Mouse (Mus musculus) liver, embryonic 12.5 days (tissue): Measurements from ENCODE around the gene Kat2a. TPM values are rescaled to one million over a fixed set of nuclear protein-coding genes. Genes with fewer than 3 reads are reported as not detected.

Experiments used
- ATAC-seq: fragments of 200-750 bp; cut with Nextera tagmentation; 2 replicates; pipeline ENCODE4 v1.8.0; 2017; ENCODE audit warnings: moderate number of reproducible peaks, mild to moderate bottlenecking, moderate library complexity
- H3K27ac ChIP-seq: fragments of 300-500 bp; sonication (generic); 2 replicates; pipeline ENCODE4 v1.5.1; 2016; ENCODE audit warnings: mild to moderate bottlenecking
- H3K27me3 ChIP-seq: fragments of 300-500 bp; sonication (generic); replicated peaks from 2 replicates; pipeline ENCODE4 v1.6.1; 2016; ENCODE audit warnings: mild to moderate bottlenecking, moderate library complexity
- H3K36me3 ChIP-seq: fragments of 300-500 bp; sonication (generic); 2 replicates; pipeline ENCODE4 v1.6.1; 2016; ENCODE audit warnings: mild to moderate bottlenecking, moderate library complexity
- H3K4me1 ChIP-seq: fragments of 300-500 bp; sonication (generic); 2 replicates; pipeline ENCODE4 v1.6.1; 2016
- H3K4me2 ChIP-seq: fragments of 300-500 bp; sonication (generic); 2 replicates; pipeline ENCODE4 v1.6.1; 2016; ENCODE audit warnings: mild to moderate bottlenecking, moderate library complexity
- H3K4me3 ChIP-seq: fragments of 300-500 bp; sonication (generic); 2 replicates; pipeline ENCODE4 v1.5.1; 2016; ENCODE audit warnings: mild to moderate bottlenecking, moderate library complexity
- H3K9ac ChIP-seq: fragments of 300-500 bp; sonication (generic); 2 replicates; pipeline ENCODE4 v1.6.1; 2016; ENCODE audit warnings: mild to moderate bottlenecking, moderate library complexity
- H3K9me3 ChIP-seq: fragments of 300-500 bp; sonication (generic); replicated peaks from 2 replicates; pipeline ENCODE4 v1.6.1; 2016; ENCODE audit warnings: mild to moderate bottlenecking, moderate library complexity
- WGBS: fragments of 180-500 bp; shearing (Covaris S2); methylation state at CpG from one replicate; pipeline ENCODE4 v1.1.7; 2016; ENCODE audit not compliant: insufficient replicate concordance; 5-methylcytosine and 5-hydroxymethylcytosine counted together
- polyA plus RNA-seq: library from polyadenylated mRNA; unstranded; fragments of >200 nt; fragmentation: Nextera tagmentation; extraction: Ambion mirVana; gene quantifications from 2 replicates; pipeline ENCODE4 v1.2.1, GENCODE M21; 2016

The Kat2a gene
- polyA plus RNA-seq, 1 experiment from 2014 or later = 39.4 TPM

- no peak overlapping the region for H3K9ac ChIP-seq
- peaks cover 58% of the 10 kb centered on the region for H3K4me1 ChIP-seq
- H3K27ac ChIP-seq = no peak overlapping the region
- ATAC-seq = no peak
- H3K4me2 ChIP-seq = no peak overlapping the region
- peaks cover 76% of the 10 kb centered on the region for H3K36me3 ChIP-seq
- H3K4me3 ChIP-seq = no peak overlapping the region
- 86% methylated on average over 4 of the region's 4 CpGs for WGBS
- no peaks in the 10 kb centered on the region for H3K27me3 ChIP-seq
- H3K9me3 ChIP-seq = no peaks in the 10 kb centered on the region
These were observed 6.6 kb upstream of the Kat2a start for GRCm38 (mm10) chr11:100718866-100719265.

GRCm38 (mm10) chr11:100718462-100718861 is 6.2 kb upstream of the Kat2a start:
- Histone ChIP-seq H3K4me1 (peaks cover 59% of the 10 kb centered on the region), H3K9ac (no peak overlapping the region), H3K27ac (no peak overlapping the region), H3K27me3 (no peaks in the 10 kb centered on the region), H3K36me3 (peaks cover 73% of the 10 kb centered on the region), H3K4me2 (no peak overlapping the region), H3K4me3 (no peak overlapping the region), H3K9me3 (no peaks in the 10 kb centered on the region)
- WGBS = 89% methylated on average over 7 of the region's 7 CpGs
- ATAC-seq = no peak

- Histone ChIP-seq H3K4me2 (no peak overlapping the region), H3K27me3 (no peaks in the 10 kb centered on the region), H3K4me1 (peaks cover 59% of the 10 kb centered on the region), H3K27ac (no peak overlapping the region), H3K9me3 (no peaks in the 10 kb centered on the region), H3K9ac (no peak overlapping the region), H3K36me3 (peaks cover 64% of the 10 kb centered on the region), H3K4me3 (no peak overlapping the region)
- 74% methylated on average over 3 of the region's 3 CpGs for WGBS
- no peak for ATAC-seq
These were observed 4.4 kb upstream of the Kat2a start for GRCm38 (mm10) chr11:100716649-100717048.

GRCm38 (mm10) chr11:100714948-100715347 is 2.7 kb upstream of the Kat2a start:
- Histone ChIP-seq H3K9ac (no peak overlapping the region), H3K36me3 (peaks cover 65% of the 10 kb centered on the region), H3K9me3 (no peaks in the 10 kb centered on the region), H3K4me1 (peaks cover 53% of the 10 kb centered on the region), H3K4me3 (no peak overlapping the region), H3K27ac (no peak overlapping the region), H3K4me2 (peak overlapping the region; percentile 98), H3K27me3 (no peaks in the 10 kb centered on the region)
- ATAC-seq = no peak
- 88% methylated on average over 6 of the region's 6 CpGs for WGBS

GRCm38 (mm10) chr11:100714534-100714915 is 2.3 kb upstream of the Kat2a start:
- no peaks in the 10 kb centered on the region for H3K9me3 ChIP-seq
- WGBS = 29% methylated on average over 6 of the region's 6 CpGs
- peak; percentile 59 for ATAC-seq
- no peaks in the 10 kb centered on the region for H3K27me3 ChIP-seq
- peaks cover 49% of the 10 kb centered on the region for H3K4me1 ChIP-seq
- H3K4me2 ChIP-seq = peak overlapping the region; percentile 98
- peak overlapping the region; percentile 87 for H3K27ac ChIP-seq
- H3K36me3 ChIP-seq = peaks cover 65% of the 10 kb centered on the region
- peak overlapping the region; percentile 66 for H3K9ac ChIP-seq
- H3K4me3 ChIP-seq = peak overlapping the region; percentile 53

GRCm38 (mm10) chr11:100713735-100714533 is 1.7 kb upstream of the Kat2a start, which contains the start of gene Hspb9:
Hspb9 (plus strand) TSS chr11:100713850.
- peak within 1 kb of the TSS; percentile 89 for H3K4me3 ChIP-seq
- peaks cover 47% of the 10 kb centered on the region for H3K4me1 ChIP-seq
- H3K27ac ChIP-seq = peak within 1 kb of the TSS; percentile 87
- peak within 1 kb of the TSS; percentile 98 for H3K4me2 ChIP-seq
- WGBS = 3% methylated on average over 38 of the region's 38 CpGs
- peak; percentile 76 for ATAC-seq
- H3K27me3 ChIP-seq = no peaks in the 10 kb centered on the region
- H3K36me3 ChIP-seq = peaks cover 65% of the 10 kb centered on the region
- H3K9ac ChIP-seq = peak within 1 kb of the TSS; percentile 66
- H3K9me3 ChIP-seq = no peaks in the 10 kb centered on the region

GRCm38 (mm10) chr11:100713174-100713573 is 909 bp upstream of the Kat2a start:
- peak overlapping the region; percentile 66 for H3K9ac ChIP-seq
- H3K27me3 ChIP-seq = no peaks in the 10 kb centered on the region
- ATAC-seq = no peak
- peak overlapping the region; percentile 87 for H3K27ac ChIP-seq
- peak overlapping the region; percentile 98 for H3K4me2 ChIP-seq
- peak overlapping the region; percentile 53 for H3K4me3 ChIP-seq
- WGBS = 50% methylated on average over 4 of the region's 4 CpGs
- peaks cover 47% of the 10 kb centered on the region for H3K4me1 ChIP-seq
- H3K9me3 ChIP-seq = no peaks in the 10 kb centered on the region
- H3K36me3 ChIP-seq = peaks cover 65% of the 10 kb centered on the region

- Histone ChIP-seq H3K36me3 (peaks cover 65% of the 10 kb centered on the region), H3K9me3 (no peaks in the 10 kb centered on the region), H3K9ac (no peak overlapping the region), H3K27me3 (no peaks in the 10 kb centered on the region), H3K4me3 (no peak overlapping the region), H3K4me1 (peaks cover 47% of the 10 kb centered on the region), H3K27ac (no peak overlapping the region), H3K4me2 (no peak overlapping the region)
- no peak for ATAC-seq
- 73% methylated on average over 4 of the region's 4 CpGs for WGBS
These were observed 1.3 kb downstream of the Kat2a start for GRCm38 (mm10) chr11:100710977-100711376.

GRCm38 (mm10) chr11:100710528-100710927 is 1.7 kb downstream of the Kat2a start:
- peaks cover 47% of the 10 kb centered on the region for H3K4me1 ChIP-seq
- no peaks in the 10 kb centered on the region for H3K9me3 ChIP-seq
- H3K4me2 ChIP-seq = no peak overlapping the region
- H3K4me3 ChIP-seq = no peak overlapping the region
- peaks cover 65% of the 10 kb centered on the region for H3K36me3 ChIP-seq
- no peak overlapping the region for H3K27ac ChIP-seq
- ATAC-seq = no peak
- no peaks in the 10 kb centered on the region for H3K27me3 ChIP-seq
- 76% methylated on average over 15 of the region's 15 CpGs for WGBS
- no peak overlapping the region for H3K9ac ChIP-seq

GRCm38 (mm10) chr11:100709201-100709810 is 3.0 kb downstream of the Kat2a start:
- ATAC-seq = no peak
- H3K4me3 ChIP-seq = no peak overlapping the region
- peaks cover 66% of the 10 kb centered on the region for H3K36me3 ChIP-seq
- WGBS = 84% methylated on average over 9 of the region's 9 CpGs
- H3K4me2 ChIP-seq = no peak overlapping the region
- H3K9ac ChIP-seq = no peak overlapping the region
- H3K27me3 ChIP-seq = no peaks in the 10 kb centered on the region
- H3K27ac ChIP-seq = no peak overlapping the region
- H3K4me1 ChIP-seq = peaks cover 41% of the 10 kb centered on the region
- H3K9me3 ChIP-seq = no peaks in the 10 kb centered on the region

GRCm38 (mm10) chr11:100705095-100705747 is 7.0 kb downstream of the Kat2a start:
- H3K9me3 ChIP-seq = no peaks in the 10 kb centered on the region
- ATAC-seq = no peak
- H3K4me3 ChIP-seq = no peak overlapping the region
- H3K36me3 ChIP-seq = peaks cover 58% of the 10 kb centered on the region
- H3K9ac ChIP-seq = no peak overlapping the region
- peaks cover 35% of the 10 kb centered on the region for H3K4me1 ChIP-seq
- H3K27me3 ChIP-seq = no peaks in the 10 kb centered on the region
- H3K27ac ChIP-seq = no peak overlapping the region
- no peak overlapping the region for H3K4me2 ChIP-seq
- WGBS = 86% methylated on average over 23 of the region's 23 CpGs
